Mouse (Mus musculus) spleen, adult 2 months (tissue): Measurements from ENCODE around the gene Phtf1.

ENCODE experiments used
- CTCF ChIP-seq: fragments of 200-500 bp; IDR thresholded peaks from 2 replicates; pipeline ENCODE4 v1.5.1; 2011; ENCODE audit warnings: mild to moderate bottlenecking, inconsistent platforms; ENCODE audit not compliant: insufficient read depth, insufficient read length, insufficient replicate concordance; ENCODE audit errors: extremely low read depth
- POLR2A ChIP-seq: fragments of 200-500 bp; IDR thresholded peaks from 2 replicates; pipeline ENCODE4 v1.6.1; 2011; ENCODE audit warnings: low read depth, low read length, inconsistent platforms

DNA sequence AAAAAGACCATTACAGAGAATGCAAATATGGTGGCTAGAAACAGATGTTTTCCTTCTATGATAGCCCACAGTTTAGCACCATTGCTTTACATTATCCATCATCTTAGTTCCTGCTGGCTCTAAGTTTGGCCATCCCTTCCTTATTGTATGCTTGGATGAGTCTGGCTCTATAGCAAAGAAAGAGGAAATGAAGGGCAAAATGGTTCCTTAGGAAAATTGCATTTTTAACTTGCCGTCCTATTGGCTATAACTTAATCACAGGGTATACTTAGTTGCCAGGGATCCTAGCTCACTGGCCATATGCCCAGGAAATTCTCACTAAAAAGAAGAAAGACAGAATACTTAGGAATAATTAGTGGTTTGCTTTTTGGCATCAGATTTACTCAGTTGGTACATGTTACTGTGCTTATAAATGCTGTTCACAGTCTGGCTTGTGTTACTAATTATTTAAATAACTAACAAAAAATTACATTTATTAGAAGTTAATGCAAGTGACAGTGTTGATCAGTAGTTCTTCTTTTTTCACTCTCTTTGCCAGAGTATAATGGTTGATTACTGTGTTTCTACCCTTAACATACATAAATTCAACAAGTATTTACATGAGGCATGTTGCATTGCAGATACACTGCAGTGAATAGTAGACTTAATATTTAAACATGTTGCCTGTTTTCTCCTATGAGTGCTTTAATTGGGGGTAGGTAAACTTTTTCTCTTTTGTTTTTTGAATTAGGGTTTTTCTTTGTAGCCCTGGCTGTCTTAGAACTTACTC, 22.9 kb upstream of the Phtf1 start:
- no peak for TF ChIP-seq CTCF
- no peak for TF ChIP-seq POLR2A
